Mouse (Mus musculus): ENCODE measurements around the gene Rock2.

- TF ChIP-seq CTCF (IDR thresholded peaks at IDR 0.05; ENCODE audit: low read depth) (no peak), EP300 (IDR thresholded peaks at IDR 0.05; ENCODE audit: low read depth) (no peak)
These were observed at the start of gene Rock2 for GRCm38 (mm10) chr12:16894396-16895220.
